Mouse (Mus musculus): ENCODE data around the gene Usp29. TPM values are rescaled to one million over a fixed set of nuclear protein-coding genes. Genes with fewer than 3 reads are reported as not detected.

Gene Usp29
- polyA plus RNA-seq, 1 experiment: not detected

DNA sequence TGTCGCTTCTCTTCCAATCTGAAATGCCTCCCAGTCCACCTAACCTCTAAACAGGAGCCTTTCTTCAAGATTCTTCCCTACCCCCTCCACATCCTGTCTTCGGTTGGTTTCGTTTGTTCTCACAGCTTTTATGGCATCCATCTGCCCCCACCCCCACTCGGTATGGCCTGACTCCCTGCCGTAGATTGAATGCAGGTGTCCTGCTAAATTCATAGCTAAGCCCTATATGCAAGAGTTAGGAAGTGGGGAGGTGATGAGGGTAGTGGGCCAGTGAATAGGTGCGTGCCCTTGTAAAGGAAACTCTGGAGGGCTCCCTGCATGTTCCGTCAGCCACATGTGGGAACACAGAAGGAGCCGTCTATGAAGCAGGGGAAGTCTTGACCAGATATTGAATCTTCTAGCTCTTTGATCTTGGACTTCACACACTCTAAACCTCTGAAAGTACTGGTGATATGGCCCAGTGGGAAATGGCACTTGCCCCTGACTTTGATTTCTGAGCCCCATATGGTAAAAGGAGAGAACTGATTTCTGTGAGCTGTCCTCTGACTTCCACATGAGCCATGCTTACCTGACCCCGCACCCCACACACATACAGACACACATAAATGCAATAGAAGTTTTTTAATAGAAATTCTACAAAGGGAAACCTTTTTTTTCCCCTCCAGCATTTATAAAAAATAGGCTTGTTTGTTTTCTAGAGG, 68.9 kb downstream of the Usp29 start:
- Histone ChIP-seq H3K4me1 (ENCODE audit: control insufficient read depth, insufficient read depth, low read length) (no peaks in the 10 kb centered on the region), H3K27ac (ENCODE audit: insufficient read depth, low read depth, low read length) (no peak overlapping the region), H3K4me3 (ENCODE audit: insufficient read depth, low read depth, low read length) (no peak overlapping the region)
- TF ChIP-seq CTCF (IDR thresholded peaks at IDR 0.05; ENCODE audit: insufficient read depth, low read depth, low read length): no peak
- no peak for TF ChIP-seq POLR2A (IDR thresholded peaks at IDR 0.05; ENCODE audit: insufficient read depth, low read depth, low read length)
- WGBS: 83% methylated on average over 9 of the region's 9 CpGs

- H3K27ac ChIP-seq (ENCODE audit: insufficient read depth, low read depth, low read length): no peak overlapping the region
- 78% methylated on average over 12 of the region's 12 CpGs for WGBS
Measured at GRCm38 (mm10) chr7:6800586-6801441, 70.4 kb downstream of the Usp29 start.

DNA sequence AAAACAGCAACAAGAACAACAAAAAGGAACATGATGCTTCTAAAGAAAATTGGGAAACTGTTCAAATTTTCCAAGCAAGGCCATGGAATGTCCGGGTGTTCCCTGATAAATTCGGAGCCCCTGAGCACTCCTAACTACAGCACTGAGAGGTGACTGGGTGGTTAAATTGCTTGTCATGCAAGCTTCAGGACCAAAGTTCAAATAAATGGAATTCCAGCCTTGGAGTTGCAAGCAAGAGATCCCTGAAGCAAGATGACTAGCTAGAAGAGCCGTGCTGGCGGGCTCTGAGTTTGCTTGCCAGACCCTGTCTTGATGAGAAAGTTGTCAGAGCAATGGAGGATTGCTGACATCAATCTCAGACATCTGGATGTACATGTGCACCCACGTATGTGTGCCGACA, 71.3 kb downstream of the Usp29 start:
- WGBS: 90% methylated on average over 6 of the region's 6 CpGs
- no peak overlapping the region for H3K27ac ChIP-seq (ENCODE audit: insufficient read depth, low read depth, low read length)
- no peaks in the 10 kb centered on the region for H3K4me1 ChIP-seq (ENCODE audit: control insufficient read depth, insufficient read depth, low read length)
- H3K4me3 ChIP-seq (ENCODE audit: insufficient read depth, low read depth, low read length): no peak overlapping the region
- TF ChIP-seq POLR2A (IDR thresholded peaks at IDR 0.05; ENCODE audit: insufficient read depth, low read depth, low read length) (no peak), CTCF (IDR thresholded peaks at IDR 0.05; ENCODE audit: insufficient read depth, low read depth, low read length) (no peak)

More at GRCm38 (mm10) chr7:6800586-6801441, 70.4 kb downstream of the Usp29 start:
- H3K4me1 ChIP-seq (ENCODE audit: control insufficient read depth, insufficient read depth, low read length): no peaks in the 10 kb centered on the region
- no peak overlapping the region for H3K4me3 ChIP-seq (ENCODE audit: insufficient read depth, low read depth, low read length)
- no peak for TF ChIP-seq CTCF (IDR thresholded peaks at IDR 0.05; ENCODE audit: insufficient read depth, low read depth, low read length)
- no peak for TF ChIP-seq POLR2A (IDR thresholded peaks at IDR 0.05; ENCODE audit: insufficient read depth, low read depth, low read length)

GRCm38 (mm10) chr7:6810556-6810955, 80.2 kb downstream of the Usp29 start:
- WGBS: 14% methylated on average over 3 of the region's 3 CpGs
- Histone ChIP-seq H3K4me1 (ENCODE audit: control insufficient read depth, insufficient read depth, low read length) (no peaks in the 10 kb centered on the region), H3K4me3 (ENCODE audit: insufficient read depth, low read depth, low read length) (no peak overlapping the region), H3K27ac (ENCODE audit: insufficient read depth, low read depth, low read length) (no peak overlapping the region; the same call in 1 of the 2 replicates)
- no peak for TF ChIP-seq POLR2A (IDR thresholded peaks at IDR 0.05; ENCODE audit: insufficient read depth, low read depth, low read length)
- TF ChIP-seq CTCF (IDR thresholded peaks at IDR 0.05; ENCODE audit: insufficient read depth, low read depth, low read length): no peak

DNA sequence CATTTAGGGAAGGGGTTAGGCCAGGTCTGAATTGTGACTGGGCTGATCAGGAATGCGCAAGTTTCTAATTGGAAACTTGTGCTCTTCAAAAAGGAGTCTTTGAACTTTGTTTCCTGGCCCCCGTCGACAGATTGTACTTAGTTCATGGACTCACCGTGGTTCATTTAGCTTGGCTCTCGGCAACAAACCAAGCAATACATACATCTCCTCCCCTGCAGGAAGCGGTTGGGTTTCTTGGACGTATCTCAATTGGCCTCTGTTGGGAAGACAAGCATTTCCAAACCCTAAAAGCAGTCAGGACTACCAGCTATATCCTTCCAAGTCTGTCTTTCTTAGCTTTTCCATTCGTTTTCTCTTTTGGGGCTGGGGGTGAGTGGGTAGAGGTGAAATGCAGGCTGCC, 84.6 kb downstream of the Usp29 start:
- WGBS: 38% methylated on average over 8 of the region's 8 CpGs
- H3K4me3 ChIP-seq (ENCODE audit: insufficient read depth, low read depth, low read length): no peak overlapping the region
- TF ChIP-seq POLR2A (IDR thresholded peaks at IDR 0.05; ENCODE audit: insufficient read depth, low read depth, low read length) (no peak), CTCF (IDR thresholded peaks at IDR 0.05; ENCODE audit: insufficient read depth, low read depth, low read length) (no peak)

GRCm38 (mm10) chr7:6816706-6817376, 86.5 kb downstream of the Usp29 start:
- 87% methylated on average over 5 of the region's 5 CpGs for WGBS
- H3K27ac ChIP-seq (ENCODE audit: insufficient read depth, low read depth, low read length): no peak overlapping the region
- H3K4me1 ChIP-seq (ENCODE audit: control insufficient read depth, insufficient read depth, low read length): no peaks in the 10 kb centered on the region
- TF ChIP-seq POLR2A (IDR thresholded peaks at IDR 0.05; ENCODE audit: insufficient read depth, low read depth, low read length): no peak
- TF ChIP-seq CTCF (IDR thresholded peaks at IDR 0.05; ENCODE audit: insufficient read depth, low read depth, low read length): no peak
- no peak overlapping the region for H3K4me3 ChIP-seq (ENCODE audit: insufficient read depth, low read depth, low read length)

More for the DNA sequence above, 84.6 kb downstream of the Usp29 start:
- Histone ChIP-seq H3K27ac (ENCODE audit: insufficient read depth, low read depth, low read length) (no peak overlapping the region), H3K4me1 (ENCODE audit: control insufficient read depth, insufficient read depth, low read length) (no peaks in the 10 kb centered on the region)

GRCm38 (mm10) chr7:6820296-6820695, 89.9 kb downstream of the Usp29 start:
- no peak for TF ChIP-seq CTCF (IDR thresholded peaks at IDR 0.05; ENCODE audit: insufficient read depth, low read depth, low read length)
- no peak for TF ChIP-seq POLR2A (IDR thresholded peaks at IDR 0.05; ENCODE audit: insufficient read depth, low read depth, low read length)
- 95% methylated on average over 6 of the region's 6 CpGs for WGBS
- Histone ChIP-seq H3K4me1 (ENCODE audit: control insufficient read depth, insufficient read depth, low read length) (peaks cover 2% of the 10 kb centered on the region; the same call in 1 of the 2 replicates), H3K4me3 (ENCODE audit: insufficient read depth, low read depth, low read length) (no peak overlapping the region), H3K27ac (ENCODE audit: insufficient read depth, low read depth, low read length) (no peak overlapping the region)

- Histone ChIP-seq H3K27ac (ENCODE audit: insufficient read depth, low read depth, low read length) (no peak overlapping the region), H3K4me1 (ENCODE audit: control insufficient read depth, insufficient read depth, low read length) (peaks cover 2% of the 10 kb centered on the region; the same call in 1 of the 2 replicates), H3K4me3 (ENCODE audit: insufficient read depth, low read depth, low read length) (no peak overlapping the region)
- TF ChIP-seq CTCF (IDR thresholded peaks at IDR 0.05; ENCODE audit: insufficient read depth, low read depth, low read length) (no peak), POLR2A (IDR thresholded peaks at IDR 0.05; ENCODE audit: insufficient read depth, low read depth, low read length) (no peak)
- 48% methylated on average over 4 of the region's 4 CpGs for WGBS
Measured at GRCm38 (mm10) chr7:6822633-6823032, 92.3 kb downstream of the Usp29 start.
